Mouse (Mus musculus) midbrain, embryonic 13.5 days (tissue): Measurements from ENCODE around the gene Gm17555. TPM values are rescaled to one million over a fixed set of nuclear protein-coding genes. Genes with fewer than 3 reads are reported as not detected.

Source experiments
- ATAC-seq: fragments of 200-750 bp; cut with Nextera tagmentation; 2 replicates; pipeline ENCODE4 v1.8.0; 2017; ENCODE audit warnings: mild to moderate bottlenecking, moderate TSS enrichment, moderate library complexity
- H3K27ac ChIP-seq: fragments of 300-500 bp; sonication (generic); 2 replicates; pipeline ENCODE4 v1.5.1; 2015; ENCODE audit warnings: inconsistent platforms, mild to moderate bottlenecking, moderate library complexity
- H3K27me3 ChIP-seq: fragments of 300-500 bp; sonication (generic); 2 replicates; pipeline ENCODE4 v1.6.1; 2015; ENCODE audit warnings: mild to moderate bottlenecking, inconsistent platforms
- H3K36me3 ChIP-seq: fragments of 300-500 bp; sonication (generic); 2 replicates; pipeline ENCODE4 v1.6.1; 2015; ENCODE audit warnings: mild to moderate bottlenecking, inconsistent platforms
- H3K4me1 ChIP-seq: fragments of 300-500 bp; sonication (generic); replicated peaks from 2 replicates; pipeline ENCODE4 v1.6.1; 2015; ENCODE audit warnings: inconsistent platforms
- H3K4me2 ChIP-seq: fragments of 300-500 bp; sonication (generic); replicated peaks from 2 replicates; pipeline ENCODE4 v1.6.1; 2015; ENCODE audit warnings: moderate library complexity, mild to moderate bottlenecking, inconsistent platforms
- H3K4me3 ChIP-seq: fragments of 300-500 bp; sonication (generic); replicated peaks from 2 replicates; pipeline ENCODE4 v1.5.1; 2015; ENCODE audit warnings: mild to moderate bottlenecking, inconsistent platforms
- H3K9ac ChIP-seq: fragments of 300-500 bp; sonication (generic); replicated peaks from 2 replicates; pipeline ENCODE4 v1.6.1; 2015; ENCODE audit warnings: mild to moderate bottlenecking, inconsistent platforms
- H3K9me3 ChIP-seq: fragments of 300-500 bp; sonication (generic); 2 replicates; pipeline ENCODE4 v1.6.1; 2016; ENCODE audit warnings: mild to moderate bottlenecking, inconsistent platforms
- WGBS: fragments of 180-500 bp; shearing (Covaris S2); methylation state at CpG from one replicate; pipeline ENCODE4 v1.1.7; 2015; 5-methylcytosine and 5-hydroxymethylcytosine counted together
- polyA plus RNA-seq: library from polyadenylated mRNA; unstranded; fragments of >200 nt; fragmentation: Nextera tagmentation; extraction: Ambion mirVana; gene quantifications from 2 replicates; pipeline ENCODE4 v1.2.1, GENCODE M21; 2015

The Gm17555 gene
- polyA plus RNA-seq, 1 experiment from 2014 or later = not detected

GRCm38 (mm10) chr2:126236905-126237304 lies 22.0 kb downstream of the Gm17555 start:
- ATAC-seq = no peak
- H3K4me2 ChIP-seq = no peak overlapping the region
- H3K4me3 ChIP-seq = no peak overlapping the region
- WGBS = 86% methylated on average over 4 of the region's 4 CpGs
- no peaks in the 10 kb centered on the region for H3K27me3 ChIP-seq
- H3K4me1 ChIP-seq = no peaks in the 10 kb centered on the region
- H3K9me3 ChIP-seq = no peaks in the 10 kb centered on the region
- H3K27ac ChIP-seq = no peak overlapping the region
- H3K9ac ChIP-seq = no peak overlapping the region
- H3K36me3 ChIP-seq = no peaks in the 10 kb centered on the region

GRCm38 (mm10) chr2:126245446-126245845 lies 30.5 kb downstream of the Gm17555 start:
- no peak for ATAC-seq
- no peaks in the 10 kb centered on the region for H3K9me3 ChIP-seq
- no peak overlapping the region for H3K4me2 ChIP-seq
- no peaks in the 10 kb centered on the region for H3K27me3 ChIP-seq
- H3K27ac ChIP-seq = no peak overlapping the region
- 44% methylated on average over 2 of the region's 2 CpGs for WGBS
- no peak overlapping the region for H3K4me3 ChIP-seq
- H3K4me1 ChIP-seq = no peaks in the 10 kb centered on the region
- H3K9ac ChIP-seq = no peak overlapping the region
- no peaks in the 10 kb centered on the region for H3K36me3 ChIP-seq

GRCm38 (mm10) chr2:126248536-126248935 lies 33.6 kb downstream of the Gm17555 start:
- WGBS = 96% methylated on average over 2 of the region's 2 CpGs
- ATAC-seq = no peak
- no peaks in the 10 kb centered on the region for H3K27me3 ChIP-seq
- H3K4me2 ChIP-seq = no peak overlapping the region
- no peaks in the 10 kb centered on the region for H3K9me3 ChIP-seq
- no peak overlapping the region for H3K27ac ChIP-seq
- no peak overlapping the region for H3K4me3 ChIP-seq
- H3K36me3 ChIP-seq = no peaks in the 10 kb centered on the region
- no peaks in the 10 kb centered on the region for H3K4me1 ChIP-seq
- no peak overlapping the region for H3K9ac ChIP-seq

GRCm38 (mm10) chr2:126252211-126252610 lies 37.3 kb downstream of the Gm17555 start:
- Histone ChIP-seq H3K9ac (no peak overlapping the region), H3K36me3 (no peaks in the 10 kb centered on the region), H3K4me2 (no peak overlapping the region), H3K27ac (no peak overlapping the region), H3K9me3 (no peaks in the 10 kb centered on the region), H3K4me1 (no peaks in the 10 kb centered on the region), H3K27me3 (no peaks in the 10 kb centered on the region), H3K4me3 (no peak overlapping the region)
- ATAC-seq = no peak

Other genes with a start within 250 kb of the Gm17555 start
- 0.27 and 0.70 TPM in 2 replicates for gene Fgf7, start 180.4 kb upstream of the Gm17555 start, polyA plus RNA-seq
- gene Fam227b, start 63.1 kb upstream of the Gm17555 start, polyA plus RNA-seq = not detected in 2 replicates
- 20.7 and 21.1 TPM in 2 replicates for gene Dtwd1, start 63.0 kb upstream of the Gm17555 start, polyA plus RNA-seq